Mouse (Mus musculus): ENCODE data around the gene Rnf220. TPM values are rescaled to one million over a fixed set of nuclear protein-coding genes. Genes with fewer than 3 reads are reported as not detected.

The Rnf220 gene
- 100 to 1,000 TPM in 12 of 26 experiments, 10 to 100 TPM in 14; 32.6 to 142 (median 97.7) TPM for total RNA-seq (2018; cell fraction: chromatin; rRNA removed)
- total RNA-seq (2018; cell fraction: cytosol; rRNA removed), result 10 to 100 TPM; 31.5 to 68.3 (median 54.2) TPM
- total RNA-seq (2018; cell fraction: nucleus; rRNA removed), result 100 to 1,000 TPM in 2 of 26 experiments, 10 to 100 TPM in 24; 44.2 to 123 (median 66.3) TPM
- polyA plus RNA-seq (2018), result 49.9 to 77.8 TPM (median 60.5 TPM) in 3 replicates

- no peak within 1 kb of the TSS for H3K4me3 ChIP-seq (ENCODE audit: inconsistent target)
- WGBS (ENCODE audit: missing documents), result 2% methylated on average over 34 of the region's 42 CpGs
- H3K27ac ChIP-seq, result no peak within 1 kb of the TSS
Measured at GRCm38 (mm10) chr4:117496482-117497165, at the start of gene Rnf220. TSS of gene Rnf220 (minus strand) at chr4:117497052.

GRCm38 (mm10) chr4:117546616-117547015, 49.8 kb upstream of the Rnf220 start:
- Histone ChIP-seq H3K79me2 (ENCODE audit: inconsistent target) (peaks cover 6% of the 10 kb centered on the region; the same call in 1 of the 2 replicates), H3K36me3 (ENCODE audit: inconsistent target) (no peaks in the 10 kb centered on the region), H3K4me3 (ENCODE audit: inconsistent target) (no peak overlapping the region), H3K27ac (no peak overlapping the region)
- WGBS (ENCODE audit: missing documents), result 80% methylated on average over 6 of the region's 6 CpGs

More at GRCm38 (mm10) chr4:117496482-117497165, at the start of gene Rnf220:
- Histone ChIP-seq H3K79me2 (ENCODE audit: inconsistent target) (no peaks in the 10 kb centered on the region), H3K36me3 (ENCODE audit: inconsistent target) (no peaks in the 10 kb centered on the region)

- H3K27ac ChIP-seq, result peak overlapping the region; percentile 25; the same call in 1 of the 2 replicates
- 41% methylated on average over 3 of the region's 3 CpGs for WGBS (ENCODE audit: missing documents)
- H3K79me2 ChIP-seq (ENCODE audit: inconsistent target), result no peaks in the 10 kb centered on the region
- no peaks in the 10 kb centered on the region for H3K36me3 ChIP-seq (ENCODE audit: inconsistent target)
- H3K4me3 ChIP-seq (ENCODE audit: inconsistent target), result no peak overlapping the region
Measured at GRCm38 (mm10) chr4:117545448-117545847, 48.6 kb upstream of the Rnf220 start.

GRCm38 (mm10) chr4:117540571-117540970, 43.7 kb upstream of the Rnf220 start:
- WGBS (ENCODE audit: missing documents), result 91% methylated on average over 5 of the region's 5 CpGs
- Histone ChIP-seq H3K27ac (no peak overlapping the region), H3K4me3 (ENCODE audit: inconsistent target) (no peak overlapping the region), H3K79me2 (ENCODE audit: inconsistent target) (no peaks in the 10 kb centered on the region), H3K36me3 (ENCODE audit: inconsistent target) (no peaks in the 10 kb centered on the region)

- no peaks in the 10 kb centered on the region for H3K36me3 ChIP-seq (ENCODE audit: inconsistent target)
- WGBS (ENCODE audit: missing documents), result 92% methylated on average over 8 of the region's 8 CpGs
- H3K27ac ChIP-seq, result no peak overlapping the region
- H3K4me3 ChIP-seq (ENCODE audit: inconsistent target), result no peak overlapping the region
- H3K79me2 ChIP-seq (ENCODE audit: inconsistent target), result no peaks in the 10 kb centered on the region
Measured at GRCm38 (mm10) chr4:117539329-117539980, 42.6 kb upstream of the Rnf220 start.

- WGBS (ENCODE audit: missing documents), result 41% methylated on average over 7 of the region's 7 CpGs
- no peak overlapping the region for H3K4me3 ChIP-seq (ENCODE audit: inconsistent target)
- no peaks in the 10 kb centered on the region for H3K36me3 ChIP-seq (ENCODE audit: inconsistent target)
- no peak overlapping the region for H3K27ac ChIP-seq
- H3K79me2 ChIP-seq (ENCODE audit: inconsistent target), result no peaks in the 10 kb centered on the region
Measured at GRCm38 (mm10) chr4:117537002-117537401, 40.1 kb upstream of the Rnf220 start.

GRCm38 (mm10) chr4:117535496-117536200, 38.8 kb upstream of the Rnf220 start:
- no peak overlapping the region for H3K27ac ChIP-seq
- WGBS (ENCODE audit: missing documents), result 9% methylated on average over 9 of the region's 9 CpGs
- H3K79me2 ChIP-seq (ENCODE audit: inconsistent target), result no peaks in the 10 kb centered on the region
- no peaks in the 10 kb centered on the region for H3K36me3 ChIP-seq (ENCODE audit: inconsistent target)
- no peak overlapping the region for H3K4me3 ChIP-seq (ENCODE audit: inconsistent target)

- Histone ChIP-seq H3K4me3 (ENCODE audit: inconsistent target) (no peak overlapping the region), H3K36me3 (ENCODE audit: inconsistent target) (no peaks in the 10 kb centered on the region), H3K79me2 (ENCODE audit: inconsistent target) (no peaks in the 10 kb centered on the region), H3K27ac (no peak overlapping the region)
- WGBS (ENCODE audit: missing documents), result 94% methylated on average over 4 of the region's 4 CpGs
Measured at GRCm38 (mm10) chr4:117529843-117530242, 33.0 kb upstream of the Rnf220 start.

GRCm38 (mm10) chr4:117527952-117528351, 31.1 kb upstream of the Rnf220 start:
- no peak overlapping the region for H3K4me3 ChIP-seq (ENCODE audit: inconsistent target)
- no peaks in the 10 kb centered on the region for H3K79me2 ChIP-seq (ENCODE audit: inconsistent target)
- WGBS (ENCODE audit: missing documents), result 22% methylated on average over 1 of the region's 1 CpGs
- H3K36me3 ChIP-seq (ENCODE audit: inconsistent target), result no peaks in the 10 kb centered on the region
- no peak overlapping the region for H3K27ac ChIP-seq

GRCm38 (mm10) chr4:117527116-117527899, 30.5 kb upstream of the Rnf220 start:
- Histone ChIP-seq H3K79me2 (ENCODE audit: inconsistent target) (no peaks in the 10 kb centered on the region), H3K27ac (no peak overlapping the region), H3K36me3 (ENCODE audit: inconsistent target) (no peaks in the 10 kb centered on the region), H3K4me3 (ENCODE audit: inconsistent target) (no peak overlapping the region)
- 93% methylated on average over 8 of the region's 9 CpGs for WGBS (ENCODE audit: missing documents)

GRCm38 (mm10) chr4:117525990-117526389, 29.1 kb upstream of the Rnf220 start:
- Histone ChIP-seq H3K36me3 (ENCODE audit: inconsistent target) (no peaks in the 10 kb centered on the region), H3K4me3 (ENCODE audit: inconsistent target) (no peak overlapping the region), H3K27ac (no peak overlapping the region), H3K79me2 (ENCODE audit: inconsistent target) (no peaks in the 10 kb centered on the region)
- whole genome bisulfite sequencing (ENCODE audit: missing documents), result 97% methylated on average over 5 of the region's 5 CpGs

GRCm38 (mm10) chr4:117521350-117521749, 24.5 kb upstream of the Rnf220 start:
- Histone ChIP-seq H3K4me3 (ENCODE audit: inconsistent target) (no peak overlapping the region), H3K79me2 (ENCODE audit: inconsistent target) (no peaks in the 10 kb centered on the region), H3K36me3 (ENCODE audit: inconsistent target) (no peaks in the 10 kb centered on the region), H3K27ac (no peak overlapping the region)
- 47% methylated on average over 2 of the region's 2 CpGs for WGBS (ENCODE audit: missing documents)

- H3K27ac ChIP-seq, result no peak overlapping the region
Measured at GRCm38 (mm10) chr4:117518246-117518645, 21.4 kb upstream of the Rnf220 start.

GRCm38 (mm10) chr4:117499043-117499442, 2.2 kb upstream of the Rnf220 start:
- H3K36me3 ChIP-seq (ENCODE audit: inconsistent target), result no peaks in the 10 kb centered on the region
- H3K4me3 ChIP-seq (ENCODE audit: inconsistent target), result no peak overlapping the region
- H3K27ac ChIP-seq, result no peak overlapping the region
- 94% methylated on average over 8 of the region's 8 CpGs for WGBS (ENCODE audit: missing documents)
- H3K79me2 ChIP-seq (ENCODE audit: inconsistent target), result no peaks in the 10 kb centered on the region

More at GRCm38 (mm10) chr4:117518246-117518645, 21.4 kb upstream of the Rnf220 start:
- H3K36me3 ChIP-seq (ENCODE audit: inconsistent target), result no peaks in the 10 kb centered on the region
- H3K4me3 ChIP-seq (ENCODE audit: inconsistent target), result no peak overlapping the region
- no peaks in the 10 kb centered on the region for H3K79me2 ChIP-seq (ENCODE audit: inconsistent target)
- 100% methylated on average over 4 of the region's 4 CpGs for WGBS (ENCODE audit: missing documents)

Measured in macrophage (primary cell).